Mouse (Mus musculus) large intestine, adult 2 months (tissue): Measurements from ENCODE around the gene Nodal. TPM values are rescaled to one million over a fixed set of nuclear protein-coding genes. Genes with fewer than 3 reads are reported as not detected.

Source experiments
- DNase-seq: peaks from one replicate; pipeline ENCODE4 v3.0.0-alpha.2; 2012; ENCODE audit warnings: low read depth, low spot score
- WGBS: fragments of 180-500 bp; shearing (Covaris S2); methylation state at CpG from one replicate; pipeline ENCODE4 v1.1.7; 2018; 5-methylcytosine and 5-hydroxymethylcytosine counted together
- polyA plus RNA-seq: library from polyadenylated mRNA; depleted of rRNA; stranded (reverse); fragments of >200 nt; gene quantifications from 2 replicates; pipeline ENCODE4 v1.2.3, GENCODE M21; 2012; rRNA removed

Nodal gene
- 0.05 and 0.16 TPM in 2 replicates for polyA plus RNA-seq

GRCm38 (mm10) chr10:61417672-61418071 is at the start of gene Nodal:
Gene Nodal (plus strand): TSS chr10:61417972.
- DNase-seq: no peak
- 42% methylated on average over 10 of the region's 10 CpGs for WGBS

GRCm38 (mm10) chr10:61369755-61370154 is 48.0 kb upstream of the Nodal start:
- WGBS: 62% methylated on average over 5 of the region's 5 CpGs

GRCm38 (mm10) chr10:61370273-61370979 is 47.3 kb upstream of the Nodal start:
- 41% methylated on average over 18 of the region's 18 CpGs for WGBS
- no peak for DNase-seq

More at GRCm38 (mm10) chr10:61369755-61370154, 48.0 kb upstream of the Nodal start:
- DNase-seq: no peak

- no peak for DNase-seq
- 87% methylated on average over 9 of the region's 9 CpGs for WGBS
These were observed 45.7 kb upstream of the Nodal start for GRCm38 (mm10) chr10:61371884-61372584.

GRCm38 (mm10) chr10:61372585-61372923 is 45.2 kb upstream of the Nodal start:
- 63% methylated on average over 4 of the region's 4 CpGs for WGBS
- no peak for DNase-seq

- no peak for DNase-seq
- WGBS: 57% methylated on average over 4 of the region's 4 CpGs
These were observed 43.7 kb upstream of the Nodal start for GRCm38 (mm10) chr10:61374076-61374475.

- no peak for DNase-seq
- WGBS: 68% methylated on average over 6 of the region's 6 CpGs
These were observed 42.8 kb upstream of the Nodal start for GRCm38 (mm10) chr10:61374771-61375481.

GRCm38 (mm10) chr10:61378050-61378449 is 39.7 kb upstream of the Nodal start:
- no peak for DNase-seq
- 85% methylated on average over 5 of the region's 5 CpGs for WGBS

- no peak for DNase-seq
- WGBS: 92% methylated on average over 5 of the region's 5 CpGs
These were observed 39.1 kb upstream of the Nodal start for GRCm38 (mm10) chr10:61378698-61379097.

- no peak for DNase-seq
- 85% methylated on average over 13 of the region's 13 CpGs for WGBS
These were observed 38.3 kb upstream of the Nodal start for GRCm38 (mm10) chr10:61379340-61380040.

- WGBS: 41% methylated on average over 9 of the region's 9 CpGs
- no peak for DNase-seq
These were observed 37.6 kb upstream of the Nodal start for GRCm38 (mm10) chr10:61380186-61380585.

GRCm38 (mm10) chr10:61381823-61382222 is 35.9 kb upstream of the Nodal start:
- 30% methylated on average over 8 of the region's 8 CpGs for WGBS

GRCm38 (mm10) chr10:61382281-61382731 is 35.5 kb upstream of the Nodal start:
- no peak for DNase-seq
- WGBS: 14% methylated on average over 8 of the region's 8 CpGs

More at GRCm38 (mm10) chr10:61381823-61382222, 35.9 kb upstream of the Nodal start:
- no peak for DNase-seq

- WGBS: under 1% methylated on average over 60 of the region's 60 CpGs
- DNase-seq: peak; percentile 24
These were observed 34.6 kb upstream of the Nodal start, which contains the start of gene Pald1 for GRCm38 (mm10) chr10:61383021-61383714. Gene Pald1 (minus strand): TSS chr10:61383530.

- no peak for DNase-seq
- WGBS: 19% methylated on average over 11 of the region's 11 CpGs
These were observed 34.1 kb upstream of the Nodal start for GRCm38 (mm10) chr10:61383715-61384047.

GRCm38 (mm10) chr10:61385174-61385573 is 32.6 kb upstream of the Nodal start:
- DNase-seq: no peak

GRCm38 (mm10) chr10:61386284-61386683 is 31.5 kb upstream of the Nodal start:
- WGBS: 68% methylated on average over 6 of the region's 6 CpGs
- DNase-seq: no peak

More at GRCm38 (mm10) chr10:61385174-61385573, 32.6 kb upstream of the Nodal start:
- WGBS: 84% methylated on average over 6 of the region's 6 CpGs

GRCm38 (mm10) chr10:61389020-61389419 is 28.8 kb upstream of the Nodal start:
- no peak for DNase-seq
- WGBS: 73% methylated on average over 5 of the region's 5 CpGs

GRCm38 (mm10) chr10:61390148-61390547 is 27.6 kb upstream of the Nodal start:
- DNase-seq: no peak
- WGBS: 61% methylated on average over 2 of the region's 2 CpGs
